Mouse (Mus musculus): ENCODE data around the gene Nab1. TPM values are rescaled to one million over a fixed set of nuclear protein-coding genes. Genes with fewer than 3 reads are reported as not detected.
"Not testable (repeated sequence)": the region's sequence is repeated elsewhere in the genome, so short reads cannot be mapped to it uniquely, and the experiment has no call there.

Gene Nab1
- 48.0 TPM for polyA plus RNA-seq (2021)

DNA sequence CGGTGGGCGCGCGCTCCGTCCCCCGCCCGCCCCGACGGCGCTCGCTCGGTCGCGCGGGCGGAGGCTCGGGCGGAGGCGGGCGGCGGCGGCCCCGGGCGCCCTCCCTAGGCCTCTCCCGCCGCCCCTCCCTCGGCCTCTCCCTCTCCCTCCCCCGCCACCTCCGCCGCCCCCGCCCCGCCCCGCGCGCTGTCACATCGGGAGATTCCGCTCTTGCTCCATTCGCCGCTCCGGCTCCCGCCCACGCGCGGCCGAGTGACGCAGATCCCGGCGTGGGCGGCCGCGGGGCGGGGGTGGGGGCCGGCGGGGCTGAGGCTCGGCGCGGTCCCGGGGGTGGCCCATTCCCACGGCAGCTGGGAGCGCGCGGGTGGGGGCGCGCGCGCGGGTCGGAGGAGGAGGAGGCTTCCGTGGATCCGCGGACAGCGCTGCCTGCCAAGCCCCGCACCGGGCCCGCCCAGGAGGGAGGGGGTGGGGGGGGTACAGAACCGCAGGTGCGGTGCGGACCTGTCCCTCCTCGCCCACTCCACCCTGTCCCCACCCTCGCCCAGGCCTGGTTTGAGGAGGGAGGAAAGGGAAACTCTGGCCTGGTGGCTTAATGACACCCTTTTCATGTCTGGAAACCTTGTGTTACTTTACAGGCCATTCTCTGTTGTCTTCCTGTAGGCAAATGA, at the start of gene Nab1:
TSS of gene Nab1 (minus strand) at position 366 of the 668 bp plus-strand sequence.
- peak; percentile 66 for ATAC-seq
- in situ Hi-C loops (cut with MboI; ENCODE audit: low pct_unique_long_range_greater_than_20kb): no loop called here
- ChIA-PET CTCF (no interaction called here), POLR2A (interaction anchor here (1.5 kb wide), 1 partner anchor 12 kb away, joined by 3 read pairs; no protein-coding TSS in a partner anchor)
- DNase-seq (ENCODE audit: low read depth, low spot score): no peak
- TF ChIP-seq CTCF (IDR thresholded peaks at IDR 0.05): no peak
- H3K27me3 ChIP-seq: no peaks in the 10 kb centered on the region

DNA sequence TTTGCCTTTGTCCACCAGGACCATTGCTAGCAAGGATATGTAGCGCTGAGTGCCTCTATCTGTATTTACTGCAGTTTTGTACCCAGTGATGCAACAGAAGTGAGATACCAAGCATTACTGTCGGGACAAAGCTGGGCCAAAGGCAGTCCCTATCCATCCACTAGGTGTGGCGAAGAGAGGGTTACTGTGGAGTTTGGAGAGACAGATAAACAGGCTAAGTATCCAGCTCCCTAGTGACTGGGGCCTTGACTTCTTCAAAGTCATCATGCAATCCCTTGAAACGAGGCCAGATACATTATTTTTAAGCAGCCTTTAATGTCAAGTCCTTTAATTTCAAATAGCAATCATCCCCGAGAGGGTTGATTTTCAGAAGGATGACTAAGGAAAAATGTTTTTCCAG, 47.0 kb upstream of the Nab1 start:
- ATAC-seq: no peak
- in situ Hi-C loops (cut with MboI; ENCODE audit: low pct_unique_long_range_greater_than_20kb): no loop called here
- CTCF ChIA-PET: no interaction called here

DNA sequence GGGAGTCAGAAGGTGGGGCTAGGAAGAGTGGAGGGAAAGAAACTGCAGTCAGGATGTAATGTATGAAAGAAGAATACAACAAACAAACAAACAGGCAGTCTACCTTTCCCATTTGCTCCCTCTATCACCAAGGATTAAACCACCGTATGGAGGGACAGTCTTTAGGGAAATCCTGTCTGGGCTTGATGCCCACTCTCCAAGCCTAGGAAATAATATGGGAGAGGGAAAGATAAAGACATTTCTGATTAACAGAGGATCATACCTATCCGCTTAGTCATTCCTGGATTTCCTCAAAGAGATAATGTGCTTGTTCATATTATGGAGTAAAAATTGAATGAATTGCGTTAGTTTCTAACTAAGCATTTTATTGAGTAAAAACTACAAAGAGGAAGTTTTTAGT, 46.3 kb upstream of the Nab1 start:
- CTCF ChIA-PET: no interaction called here
- no peaks in the 10 kb centered on the region for H3K27me3 ChIP-seq
- ATAC-seq: no peak
- POLR2A ChIA-PET: no interaction called here
- no peak for DNase-seq (ENCODE audit: low read depth, low spot score)
- in situ Hi-C loops (cut with MboI; ENCODE audit: low pct_unique_long_range_greater_than_20kb): no loop called here
- no peak for TF ChIP-seq CTCF (IDR thresholded peaks at IDR 0.05)

More for the DNA sequence above, 47.0 kb upstream of the Nab1 start:
- TF ChIP-seq CTCF (IDR thresholded peaks at IDR 0.05): no peak
- H3K27me3 ChIP-seq: no peaks in the 10 kb centered on the region
- POLR2A ChIA-PET: no interaction called here
- DNase-seq (ENCODE audit: low read depth, low spot score): no peak

DNA sequence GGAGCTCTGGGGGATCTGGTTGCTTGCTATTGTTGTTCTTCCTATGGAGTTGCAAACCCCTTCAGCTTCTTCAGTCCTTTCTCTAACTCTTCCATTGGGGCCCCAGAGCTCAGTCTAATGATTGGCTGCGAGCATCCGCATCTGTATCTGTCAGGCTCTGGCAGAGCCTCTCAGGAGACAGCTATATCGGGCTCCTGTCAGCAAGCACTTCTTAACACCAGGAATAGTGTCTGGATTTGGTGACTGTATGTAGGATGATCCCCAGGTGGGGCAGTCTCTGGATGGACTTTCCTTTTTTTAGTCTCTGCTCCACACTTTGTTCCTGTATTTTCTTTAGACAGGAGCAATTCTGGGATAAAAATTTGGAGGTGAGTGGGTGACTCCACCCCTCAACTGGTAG, 39.6 kb upstream of the Nab1 start:
- CTCF ChIA-PET: interaction anchor here (1.7 kb wide), 1 partner anchor 18 kb away, joined by 4 read pairs; no protein-coding TSS in a partner anchor

DNA sequence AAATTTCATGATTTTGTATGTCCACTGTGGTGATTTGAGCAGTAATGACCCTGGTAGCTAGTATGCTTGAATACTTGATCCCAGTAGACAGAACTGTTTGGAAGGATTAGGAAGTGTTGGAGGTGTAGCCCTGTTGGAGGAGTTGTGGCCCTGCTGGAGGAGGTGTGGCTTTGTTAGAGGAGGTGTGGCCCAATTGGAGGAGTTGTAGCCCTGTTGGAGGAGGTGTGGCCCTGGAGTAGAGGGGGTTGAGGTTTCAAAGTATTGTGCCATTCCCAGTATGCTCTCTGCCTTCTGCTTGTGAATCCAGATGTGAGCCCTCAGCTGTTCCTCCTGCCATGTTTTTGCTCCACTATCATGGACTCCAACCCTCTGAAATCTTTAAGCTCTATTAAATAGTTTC, 29.5 kb upstream of the Nab1 start:
- CTCF ChIA-PET: no interaction called here
- POLR2A ChIA-PET: no interaction called here
- H3K27me3 ChIP-seq: no peaks in the 10 kb centered on the region
- DNase-seq (ENCODE audit: low read depth, low spot score) (no peak), ATAC-seq (no peak)
- in situ Hi-C loops (cut with MboI; ENCODE audit: low pct_unique_long_range_greater_than_20kb): no loop called here
- no peak for TF ChIP-seq CTCF (IDR thresholded peaks at IDR 0.05)

More for the DNA sequence above, 39.6 kb upstream of the Nab1 start:
- DNase-seq (ENCODE audit: low read depth, low spot score); ATAC-seq; H3K27me3 ChIP-seq; in situ Hi-C loops (cut with MboI; ENCODE audit: low pct_unique_long_range_greater_than_20kb); POLR2A ChIA-PET: not testable (repeated sequence)

DNA sequence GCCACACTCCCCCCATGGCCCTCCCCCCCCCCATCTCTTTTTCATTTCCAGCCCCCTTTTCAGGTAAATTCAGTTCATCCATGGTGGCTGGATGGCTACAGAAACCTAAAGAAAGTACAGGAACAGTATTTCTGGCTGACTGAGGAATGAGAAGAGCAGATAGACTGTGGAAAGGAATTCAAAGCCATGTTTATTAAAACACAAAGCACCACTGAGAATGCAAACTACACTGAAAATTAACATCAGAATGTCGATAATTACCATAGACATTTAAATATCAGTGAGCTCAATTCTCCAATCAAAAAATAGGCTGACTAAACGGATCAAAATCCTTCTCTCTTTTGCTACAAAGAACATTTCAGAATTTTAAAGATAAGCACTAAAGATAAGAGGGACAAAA, 27.2 kb upstream of the Nab1 start:
- in situ Hi-C loops (cut with MboI; ENCODE audit: low pct_unique_long_range_greater_than_20kb): no loop called here
- POLR2A ChIA-PET: no interaction called here
- CTCF ChIA-PET: interaction anchor here (1.5 kb wide), 1 partner anchor 15 kb away, joined by 3 read pairs; no protein-coding TSS in a partner anchor
- TF ChIP-seq CTCF (IDR thresholded peaks at IDR 0.05): no peak
- H3K27me3 ChIP-seq: no peaks in the 10 kb centered on the region
- ATAC-seq (no peak), DNase-seq (ENCODE audit: low read depth, low spot score) (no peak)

DNA sequence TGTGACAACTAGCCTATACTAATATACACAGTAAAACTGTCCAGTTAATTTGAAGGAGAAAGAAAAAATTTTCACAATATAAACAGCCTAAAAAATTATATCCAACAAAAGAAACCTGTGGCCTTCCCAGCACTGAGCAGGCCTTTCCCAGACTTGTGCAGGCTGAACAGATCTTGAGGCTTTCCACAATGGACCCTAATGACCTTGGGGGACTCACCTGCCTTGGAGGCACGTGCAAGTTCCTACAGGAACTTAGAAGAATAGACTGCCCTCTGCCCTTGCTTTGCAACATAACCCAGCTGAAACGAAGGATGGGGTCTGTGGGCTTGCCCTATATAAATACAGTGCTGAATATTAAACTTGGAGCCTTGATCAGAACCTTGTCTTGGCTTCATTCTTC, 26.8 kb upstream of the Nab1 start:
- in situ Hi-C loops (cut with MboI; ENCODE audit: low pct_unique_long_range_greater_than_20kb): no loop called here
- ATAC-seq (no peak), DNase-seq (ENCODE audit: low read depth, low spot score) (no peak)
- POLR2A ChIA-PET: no interaction called here
- CTCF ChIA-PET: interaction anchor here (1.2 to 1.5 kb wide), 2 partner anchors 10 to 15 kb away, joined by 3 read pairs; no protein-coding TSS in a partner anchor
- TF ChIP-seq CTCF (IDR thresholded peaks at IDR 0.05): no peak
- H3K27me3 ChIP-seq: no peaks in the 10 kb centered on the region

DNA sequence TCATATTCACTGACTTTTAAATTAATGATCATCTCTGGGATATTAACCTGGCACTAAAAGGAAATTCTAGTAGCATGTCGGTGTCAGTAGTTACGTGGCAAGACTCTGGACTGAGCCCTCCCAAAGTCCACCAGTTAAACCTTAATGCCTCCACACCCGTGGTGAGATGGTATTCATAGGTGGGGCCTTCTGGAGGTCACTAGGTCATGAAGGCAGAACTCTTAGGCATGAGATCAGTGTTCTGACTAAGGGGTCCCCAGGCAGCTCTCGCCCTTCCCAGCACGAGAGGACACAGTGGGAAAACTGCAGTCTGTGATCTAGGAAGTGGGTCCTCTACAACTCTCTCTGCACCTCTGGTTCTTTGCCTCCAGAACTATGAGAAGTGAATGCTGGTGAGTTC, 24.2 kb upstream of the Nab1 start:
- ChIA-PET POLR2A (no interaction called here), CTCF (no interaction called here)
- DNase-seq (ENCODE audit: low read depth, low spot score): no peak
- TF ChIP-seq CTCF (IDR thresholded peaks at IDR 0.05): no peak
- H3K27me3 ChIP-seq: no peaks in the 10 kb centered on the region
- ATAC-seq: no peak
- in situ Hi-C loops (cut with MboI; ENCODE audit: low pct_unique_long_range_greater_than_20kb): no loop called here

DNA sequence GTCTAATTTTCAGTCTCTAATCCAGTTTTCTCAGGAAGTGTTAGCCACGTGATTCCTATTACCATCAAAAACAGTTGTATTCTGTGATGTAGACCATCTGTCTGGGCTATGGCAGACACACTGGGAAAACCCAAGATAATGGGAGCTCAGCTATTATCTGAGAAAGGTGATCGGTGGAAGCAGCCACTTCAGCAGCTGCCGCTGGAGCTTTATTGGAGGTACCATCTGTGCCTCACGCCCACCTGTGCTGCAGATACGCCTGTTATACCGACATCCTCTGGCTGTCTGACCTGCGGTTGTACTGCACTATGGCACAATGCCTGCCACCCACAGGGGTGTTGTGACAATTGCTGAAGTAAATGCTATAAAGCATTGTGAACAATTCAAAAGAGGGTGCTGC, 23.7 kb upstream of the Nab1 start:
- POLR2A ChIA-PET: no interaction called here
- TF ChIP-seq CTCF (IDR thresholded peaks at IDR 0.05): no peak
- no peaks in the 10 kb centered on the region for H3K27me3 ChIP-seq
- DNase-seq (ENCODE audit: low read depth, low spot score): no peak
- in situ Hi-C loops (cut with MboI; ENCODE audit: low pct_unique_long_range_greater_than_20kb): no loop called here
- CTCF ChIA-PET: no interaction called here
- no peak for ATAC-seq

DNA sequence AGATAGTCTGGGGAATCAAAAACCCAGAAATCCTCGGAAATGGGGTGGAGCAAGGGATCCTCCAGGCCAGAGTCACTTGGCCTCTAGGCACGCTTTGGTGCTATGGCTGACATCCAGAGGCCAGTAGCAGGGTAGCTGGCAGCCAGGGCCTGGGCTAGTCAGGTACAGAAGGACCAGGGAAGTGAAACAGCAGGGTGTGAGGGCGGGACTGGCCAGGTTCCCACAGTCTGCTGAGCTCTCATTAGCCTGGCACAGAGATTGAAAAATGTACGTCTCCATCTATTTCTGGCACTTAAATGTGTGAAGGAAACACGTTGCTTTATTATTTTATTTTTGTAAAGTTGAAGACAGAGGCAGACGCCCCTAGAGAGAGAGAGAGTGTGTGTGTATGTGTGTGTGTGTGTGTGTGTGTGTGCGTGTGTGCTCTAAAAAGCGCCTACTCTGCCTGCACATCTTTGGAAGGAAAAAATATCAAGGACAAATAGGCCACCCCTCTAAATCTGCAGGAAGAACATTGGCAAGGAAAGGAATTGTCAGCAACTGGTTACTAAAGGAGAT, 21.0 kb upstream of the Nab1 start:
- TF ChIP-seq CTCF (IDR thresholded peaks at IDR 0.05): no peak
- CTCF ChIA-PET: no interaction called here
- POLR2A ChIA-PET: no interaction called here
- DNase-seq (ENCODE audit: low read depth, low spot score) (no peak), ATAC-seq (no peak)
- no peaks in the 10 kb centered on the region for H3K27me3 ChIP-seq
- in situ Hi-C loops (cut with MboI; ENCODE audit: low pct_unique_long_range_greater_than_20kb): no loop called here

DNA sequence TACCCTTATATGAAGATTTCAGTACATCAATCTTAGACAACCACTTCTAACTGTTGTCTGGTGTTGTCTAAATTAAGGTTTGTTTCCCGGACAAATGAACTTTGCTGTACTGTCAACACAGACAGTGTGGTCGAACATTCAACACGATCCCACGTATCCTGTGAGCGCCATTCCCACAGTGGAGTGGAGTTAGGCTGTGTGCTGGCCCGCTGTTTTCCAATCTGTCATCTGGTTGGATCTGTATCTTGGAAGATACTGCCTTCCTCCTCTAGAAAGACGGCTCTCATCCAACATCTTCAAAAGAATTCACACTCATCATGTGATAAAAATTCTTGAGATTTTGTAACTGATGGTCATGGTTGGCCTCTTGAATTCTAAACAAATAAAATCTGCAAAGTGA, 19.7 kb upstream of the Nab1 start:
- no peaks in the 10 kb centered on the region for H3K27me3 ChIP-seq
- in situ Hi-C loops (cut with MboI; ENCODE audit: low pct_unique_long_range_greater_than_20kb): no loop called here
- ChIA-PET CTCF (no interaction called here), POLR2A (no interaction called here)
- ATAC-seq (no peak), DNase-seq (ENCODE audit: low read depth, low spot score) (no peak)
- no peak for TF ChIP-seq CTCF (IDR thresholded peaks at IDR 0.05)

DNA sequence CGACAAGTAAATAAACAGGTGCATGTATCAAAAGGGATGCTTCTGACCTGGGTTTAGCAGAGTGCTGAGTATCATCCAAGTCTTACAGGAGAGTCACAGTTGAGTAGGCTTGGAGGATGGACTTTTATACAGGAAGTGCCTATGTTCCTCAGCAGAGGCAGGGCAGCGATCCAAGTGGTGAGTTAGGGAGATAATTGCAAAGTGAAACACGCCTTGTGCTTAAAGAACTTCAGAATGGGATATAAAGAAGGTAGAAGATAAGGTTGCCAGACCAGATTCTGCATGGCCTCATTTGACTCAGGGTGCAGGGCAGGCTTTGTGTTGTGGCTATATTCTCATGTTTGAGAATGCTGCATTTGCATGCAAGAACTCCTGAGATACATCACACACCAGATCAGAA, 14.8 kb upstream of the Nab1 start:
- peak; percentile 62 for ATAC-seq
- H3K27me3 ChIP-seq: no peaks in the 10 kb centered on the region
- TF ChIP-seq CTCF (IDR thresholded peaks at IDR 0.05): no peak
- DNase-seq (ENCODE audit: low read depth, low spot score): no peak
- ChIA-PET POLR2A (no interaction called here), CTCF (no interaction called here)
- in situ Hi-C loops (cut with MboI; ENCODE audit: low pct_unique_long_range_greater_than_20kb): no loop called here

Measured in Patski (cell line).